Mouse (Mus musculus) frontal cortex, adult (tissue): ENCODE measurements around the gene Olfr401.
"Not testable (repeated sequence)": the region's sequence is repeated elsewhere in the genome, so short reads cannot be mapped to it uniquely, and the experiment has no call there.

Source experiments
- ATAC-seq: cut with Nextera tagmentation; 2 replicates; pipeline ENCODE4 v1.9.2; 2017; ENCODE audit warnings: mild to moderate bottlenecking, moderate library complexity, mixed read lengths; ENCODE audit not compliant: low TSS enrichment

The Olfr401 gene

GRCm38 (mm10) chr11:74113412-74113811 lies at the start of gene Olfr401:
TSS of gene Olfr401 (plus strand) at chr11:74113712.
- no peak for ATAC-seq

GRCm38 (mm10) chr11:74069655-74070054 lies 43.9 kb upstream of the Olfr401 start, which contains the start of gene Zfp616:
TSS of gene Zfp616 (plus strand) at chr11:74069955.
- ATAC-seq: no peak

GRCm38 (mm10) chr11:74100724-74101123 lies 12.8 kb upstream of the Olfr401 start:
- no peak for ATAC-seq

- ATAC-seq: no peak
Measured at GRCm38 (mm10) chr11:74101507-74101906, 12.0 kb upstream of the Olfr401 start.

GRCm38 (mm10) chr11:74105066-74105465 lies 8.4 kb upstream of the Olfr401 start:
- ATAC-seq: no peak

GRCm38 (mm10) chr11:74140001-74140400 lies 26.5 kb downstream of the Olfr401 start:
- not testable (repeated sequence) for ATAC-seq

- no peak for ATAC-seq
Measured at GRCm38 (mm10) chr11:74145866-74146265, 32.4 kb downstream of the Olfr401 start.

GRCm38 (mm10) chr11:74153229-74153628 lies 39.7 kb downstream of the Olfr401 start, which contains the start of gene Olfr402:
TSS of gene Olfr402 (plus strand) at chr11:74153529.
- ATAC-seq: no peak

GRCm38 (mm10) chr11:74168771-74169170 lies 55.3 kb downstream of the Olfr401 start:
- no peak for ATAC-seq
